Mouse (Mus musculus): ENCODE measurements at regions not wholly inside any gene's neighbourhood (a gene's known extent, or its start where the extent isn't known, plus 50 kb on each side); places are given as distances from the start of the nearest gene placed in this dataset.

- no peaks in the 10 kb centered on the region for H3K9me3 ChIP-seq (replicated peaks; ENCODE audit: control insufficient read depth, low read length)
- no peaks in the 10 kb centered on the region for H3K4me1 ChIP-seq (ENCODE audit: control insufficient read depth, insufficient read depth)
- H3K36me3 ChIP-seq (replicated peaks; ENCODE audit: control insufficient read depth, insufficient read depth, low read length), result no peaks in the 10 kb centered on the region
- no peak overlapping the region for H3K27ac ChIP-seq (ENCODE audit: low read depth)
- no peak for DNase-seq (ENCODE audit: low spot score)
- no peak overlapping the region for H3K9ac ChIP-seq (replicated peaks; ENCODE audit: low read depth, low read length)
- H3K27me3 ChIP-seq (ENCODE audit: control insufficient read depth, insufficient read depth, low read length), result no peaks in the 10 kb centered on the region
- 72% methylated on average over 3 of the region's 3 CpGs for WGBS
- TF ChIP-seq EP300 (IDR thresholded peaks at IDR 0.05; ENCODE audit: low read depth) (no peak), CTCF (IDR thresholded peaks at IDR 0.05; ENCODE audit: low read depth) (no peak)
- ATAC-seq (ENCODE audit: insufficient read depth, low read depth), result no peak
- H3K4me3 ChIP-seq (ENCODE audit: low read depth, low read length), result no peak overlapping the region
- H3K4me2 ChIP-seq (ENCODE audit: low read depth, low read length), result no peak overlapping the region
Measured at GRCm38 (mm10) chr13:116535211-116535610, 225.7 kb upstream of the Isl1 start.

GRCm38 (mm10) chr13:116533163-116533562, 223.7 kb upstream of the Isl1 start:
- WGBS, result 65% methylated on average over 3 of the region's 3 CpGs
- ATAC-seq (ENCODE audit: insufficient read depth, low read depth), result no peak
- H3K9ac ChIP-seq (replicated peaks; ENCODE audit: low read depth, low read length), result no peak overlapping the region
- no peaks in the 10 kb centered on the region for H3K36me3 ChIP-seq (replicated peaks; ENCODE audit: control insufficient read depth, insufficient read depth, low read length)
- H3K9me3 ChIP-seq (replicated peaks; ENCODE audit: control insufficient read depth, low read length), result no peaks in the 10 kb centered on the region
- TF ChIP-seq EP300 (IDR thresholded peaks at IDR 0.05; ENCODE audit: low read depth), result no peak
- no peak for TF ChIP-seq CTCF (IDR thresholded peaks at IDR 0.05; ENCODE audit: low read depth)
- H3K4me1 ChIP-seq (ENCODE audit: control insufficient read depth, insufficient read depth), result no peaks in the 10 kb centered on the region
- no peak for DNase-seq (ENCODE audit: low spot score)
- no peak overlapping the region for H3K4me3 ChIP-seq (ENCODE audit: low read depth, low read length)
- H3K27me3 ChIP-seq (ENCODE audit: control insufficient read depth, insufficient read depth, low read length), result no peaks in the 10 kb centered on the region
- H3K27ac ChIP-seq (ENCODE audit: low read depth), result no peak overlapping the region
- H3K4me2 ChIP-seq (ENCODE audit: low read depth, low read length), result no peak overlapping the region

- Histone ChIP-seq H3K36me3 (replicated peaks; ENCODE audit: control insufficient read depth, insufficient read depth, low read length) (no peaks in the 10 kb centered on the region), H3K4me3 (ENCODE audit: low read depth, low read length) (no peak overlapping the region), H3K9ac (replicated peaks; ENCODE audit: low read depth, low read length) (no peak overlapping the region), H3K4me1 (ENCODE audit: control insufficient read depth, insufficient read depth) (no peaks in the 10 kb centered on the region), H3K27me3 (ENCODE audit: control insufficient read depth, insufficient read depth, low read length) (no peaks in the 10 kb centered on the region), H3K4me2 (ENCODE audit: low read depth, low read length) (no peak overlapping the region), H3K27ac (ENCODE audit: low read depth) (no peak overlapping the region), H3K9me3 (replicated peaks; ENCODE audit: control insufficient read depth, low read length) (no peaks in the 10 kb centered on the region)
- 30% methylated on average over 1 of the region's 1 CpGs for WGBS
- ATAC-seq (ENCODE audit: insufficient read depth, low read depth) (no peak), DNase-seq (ENCODE audit: low spot score) (no peak)
- TF ChIP-seq CTCF (IDR thresholded peaks at IDR 0.05; ENCODE audit: low read depth) (no peak), EP300 (IDR thresholded peaks at IDR 0.05; ENCODE audit: low read depth) (no peak)
Measured at GRCm38 (mm10) chr13:116528289-116528688, 218.8 kb upstream of the Isl1 start.

- Histone ChIP-seq H3K36me3 (replicated peaks; ENCODE audit: control insufficient read depth, insufficient read depth, low read length) (no peaks in the 10 kb centered on the region), H3K27ac (ENCODE audit: low read depth) (no peak overlapping the region), H3K4me1 (ENCODE audit: control insufficient read depth, insufficient read depth) (no peaks in the 10 kb centered on the region), H3K4me3 (ENCODE audit: low read depth, low read length) (no peak overlapping the region), H3K4me2 (ENCODE audit: low read depth, low read length) (no peak overlapping the region), H3K27me3 (ENCODE audit: control insufficient read depth, insufficient read depth, low read length) (no peaks in the 10 kb centered on the region), H3K9me3 (replicated peaks; ENCODE audit: control insufficient read depth, low read length) (no peaks in the 10 kb centered on the region), H3K9ac (replicated peaks; ENCODE audit: low read depth, low read length) (no peak overlapping the region)
- no peak for TF ChIP-seq CTCF (IDR thresholded peaks at IDR 0.05; ENCODE audit: low read depth)
- TF ChIP-seq EP300 (IDR thresholded peaks at IDR 0.05; ENCODE audit: low read depth), result no peak
- WGBS, result 55% methylated on average over 7 of the region's 7 CpGs
- no peak for ATAC-seq (ENCODE audit: insufficient read depth, low read depth)
- DNase-seq (ENCODE audit: low spot score), result no peak
Measured at GRCm38 (mm10) chr13:116527037-116527436, 217.5 kb upstream of the Isl1 start.

GRCm38 (mm10) chr13:116523713-116524303, 214.3 kb upstream of the Isl1 start:
- ATAC-seq (ENCODE audit: insufficient read depth, low read depth), result no peak
- Histone ChIP-seq H3K36me3 (replicated peaks; ENCODE audit: control insufficient read depth, insufficient read depth, low read length) (no peaks in the 10 kb centered on the region), H3K4me1 (ENCODE audit: control insufficient read depth, insufficient read depth) (no peaks in the 10 kb centered on the region), H3K9me3 (replicated peaks; ENCODE audit: control insufficient read depth, low read length) (no peaks in the 10 kb centered on the region), H3K27me3 (ENCODE audit: control insufficient read depth, insufficient read depth, low read length) (no peaks in the 10 kb centered on the region), H3K4me2 (ENCODE audit: low read depth, low read length) (no peak overlapping the region), H3K27ac (ENCODE audit: low read depth) (no peak overlapping the region), H3K9ac (replicated peaks; ENCODE audit: low read depth, low read length) (no peak overlapping the region), H3K4me3 (ENCODE audit: low read depth, low read length) (no peak overlapping the region)
- TF ChIP-seq CTCF (IDR thresholded peaks at IDR 0.05; ENCODE audit: low read depth), result no peak
- no peak for TF ChIP-seq EP300 (IDR thresholded peaks at IDR 0.05; ENCODE audit: low read depth)
- DNase-seq (ENCODE audit: low spot score), result no peak
- 2% methylated on average over 7 of the region's 8 CpGs for WGBS

- Histone ChIP-seq H3K4me1 (ENCODE audit: control insufficient read depth, insufficient read depth) (no peaks in the 10 kb centered on the region), H3K4me3 (ENCODE audit: low read depth, low read length) (no peak overlapping the region), H3K36me3 (replicated peaks; ENCODE audit: control insufficient read depth, insufficient read depth, low read length) (no peaks in the 10 kb centered on the region), H3K9ac (replicated peaks; ENCODE audit: low read depth, low read length) (no peak overlapping the region), H3K27ac (ENCODE audit: low read depth) (no peak overlapping the region), H3K9me3 (replicated peaks; ENCODE audit: control insufficient read depth, low read length) (no peaks in the 10 kb centered on the region), H3K4me2 (ENCODE audit: low read depth, low read length) (peak overlapping the region; percentile 39), H3K27me3 (ENCODE audit: control insufficient read depth, insufficient read depth, low read length) (no peaks in the 10 kb centered on the region)
- DNase-seq (ENCODE audit: low spot score) (no peak), ATAC-seq (ENCODE audit: insufficient read depth, low read depth) (no peak)
- TF ChIP-seq CTCF (IDR thresholded peaks at IDR 0.05; ENCODE audit: low read depth) (no peak), EP300 (IDR thresholded peaks at IDR 0.05; ENCODE audit: low read depth) (no peak)
- 24% methylated on average over 13 of the region's 13 CpGs for WGBS
Measured at GRCm38 (mm10) chr13:116514640-116515311, 205.3 kb upstream of the Isl1 start.

Data from heart, postnatal 0 days (tissue).